Mouse (Mus musculus) CH12.LX (cell line): Measurements from ENCODE around the gene Immp2l.

Experiments used
- CHD2 ChIP-seq: IDR thresholded peaks from 2 replicates; pipeline ENCODE4 v1.6.1; 2011; ENCODE audit warnings: low read length, improper control_type of control experiment
- CTCF ChIP-seq, 2 experiments: IDR thresholded peaks in 1 of 2; conservative IDR thresholded peaks in 1 of 2; 2 replicates each; pipeline ENCODE4 v1.5.1; 2011 to 2012; ENCODE audit warnings: low read depth in 2 of 2, low read length in 2 of 2, improper control_type of control experiment in 1 of 2, inconsistent platforms in 1 of 2, mild to moderate bottlenecking in 1 of 2, moderate library complexity in 1 of 2
- EP300 ChIP-seq: IDR thresholded peaks from 2 replicates; pipeline ENCODE4 v1.6.1; 2011; ENCODE audit warnings: low read length, improper control_type of control experiment
- GABPA ChIP-seq: IDR thresholded peaks from 2 replicates; pipeline ENCODE4 v1.6.1; 2012; ENCODE audit warnings: low read depth, low read length, improper control_type of control experiment, inconsistent platforms; ENCODE audit not compliant: insufficient replicate concordance
- JUND ChIP-seq: conservative IDR thresholded peaks from 2 replicates; pipeline ENCODE4 v1.6.1; 2011; ENCODE audit warnings: low read depth, low read length, improper control_type of control experiment
- PAX5 ChIP-seq: IDR thresholded peaks from 2 replicates; pipeline ENCODE4 v1.6.1; 2012; ENCODE audit warnings: low read length, inconsistent platforms, mixed read lengths
- POLR2A ChIP-seq: IDR thresholded peaks from 2 replicates; pipeline ENCODE4 v1.6.1; 2011; ENCODE audit warnings: low read depth, mild to moderate bottlenecking, improper control_type of control experiment, low read length
- RCOR1 ChIP-seq: conservative IDR thresholded peaks from 2 replicates; pipeline ENCODE4 v1.6.1; 2012; ENCODE audit warnings: low read depth, mild to moderate bottlenecking, inconsistent platforms, low read length, improper control_type of control experiment

DNA sequence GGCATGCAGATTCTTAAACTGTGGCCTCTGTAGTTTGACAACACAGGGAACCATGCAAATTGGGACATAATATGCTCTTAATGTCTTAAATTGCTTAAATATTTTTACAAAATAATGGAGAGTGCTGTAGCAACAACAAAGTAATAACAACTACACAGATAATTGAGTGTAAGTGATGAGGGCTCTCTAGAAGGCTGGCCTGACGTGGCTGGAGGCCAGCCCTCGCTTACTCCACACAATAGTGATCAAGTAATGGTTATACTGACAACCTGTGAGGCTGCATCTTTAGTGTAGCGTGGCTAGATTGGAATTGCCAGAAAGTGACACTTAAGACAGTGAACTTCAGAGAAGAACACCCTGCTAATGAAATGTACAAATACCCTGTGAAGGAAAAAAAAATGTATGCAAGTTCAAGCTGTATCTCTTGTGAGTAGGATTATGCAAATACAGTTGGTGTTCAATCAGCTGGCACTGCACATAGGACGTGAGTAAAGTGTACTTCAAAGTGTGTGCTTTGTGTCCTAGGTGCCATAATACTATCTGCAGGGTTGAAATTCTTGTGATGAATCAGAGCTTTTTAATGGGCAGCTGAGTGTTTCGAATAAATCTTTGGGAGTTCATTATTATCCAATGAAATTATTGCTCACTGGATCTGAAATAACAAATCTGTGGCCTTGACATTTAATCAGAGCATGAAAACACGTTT lies 445.4 kb downstream of the Immp2l start:
- TF ChIP-seq EP300 (no peak), GABPA (no peak), CHD2 (no peak), RCOR1 (no peak), CTCF (conservative IDR thresholded peaks at IDR 0.05 in 1 of 2, IDR thresholded peaks at IDR 0.05 in 1 of 2; ENCODE audit: low read depth in 2 of 2, low read length in 2 of 2) (no peak), PAX5 (no peak), JUND (no peak), POLR2A (no peak)
